Mouse (Mus musculus): ENCODE data around the gene Hoxd8. TPM values are rescaled to one million over a fixed set of nuclear protein-coding genes. Genes with fewer than 3 reads are reported as not detected.
A peak's percentile ranks its signal among the peaks of the same experiment; 100 is the strongest.

The Hoxd8 gene
- polyA plus RNA-seq, 1 experiment from 2014 or later, result 1.5 TPM

DNA sequence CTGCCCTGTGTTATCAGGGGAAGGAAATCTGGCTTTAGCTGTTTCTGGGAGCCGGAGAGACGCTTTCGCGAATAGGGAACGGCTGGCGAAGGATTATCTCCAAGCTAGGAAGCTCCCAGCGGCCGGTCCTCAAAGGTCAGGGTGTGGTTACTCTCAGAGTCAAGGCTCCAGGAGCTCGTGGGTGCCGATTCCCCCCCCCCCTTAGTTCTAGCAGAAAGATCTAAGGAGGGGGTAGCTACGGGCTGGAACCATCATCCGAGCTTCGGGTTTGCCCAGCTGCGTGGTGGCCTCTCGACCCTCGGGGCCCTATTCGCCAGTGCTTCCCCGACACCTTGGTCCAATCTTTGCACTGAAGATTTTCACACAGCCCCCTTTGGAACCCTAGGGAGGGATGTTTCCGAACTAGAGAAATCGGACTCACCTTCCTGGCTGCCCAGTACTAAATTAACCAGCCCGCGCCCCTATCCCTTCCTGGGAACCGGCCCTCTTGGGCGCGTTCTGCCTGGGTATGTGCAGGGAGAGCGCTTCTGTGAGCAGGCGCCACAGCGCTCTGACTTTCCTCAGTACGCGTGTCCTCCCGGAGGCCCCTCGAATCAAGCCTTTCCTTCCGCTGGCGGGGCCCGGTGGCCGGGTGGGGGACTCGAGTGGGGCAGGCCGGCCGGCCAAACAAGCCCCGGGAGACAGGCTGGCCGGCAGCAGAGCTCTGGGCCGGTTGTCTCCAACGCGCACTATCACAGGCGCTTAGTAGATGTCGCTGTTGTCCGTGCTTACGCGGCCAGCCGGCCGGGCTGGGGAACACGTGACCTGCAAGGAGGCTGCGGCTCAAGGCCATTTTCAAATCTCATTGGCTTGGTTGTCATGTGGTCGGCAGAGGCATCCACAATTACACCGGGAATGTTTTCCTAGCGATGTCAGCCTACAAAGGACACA lies 13.1 kb upstream of the Hoxd8 start, which contains the start of gene Hoxd10:
Gene Hoxd10 (plus strand): TSS at position 903 of the 930 bp plus-strand sequence.
- Histone ChIP-seq H3K9me3 (no peaks in the 10 kb centered on the region), H3K36me3 (no peaks in the 10 kb centered on the region), H3K4me1 (replicated peaks) (peaks cover 6% of the 10 kb centered on the region; the same call in 1 of the 2 replicates), H3K4me2 (no peak within 1 kb of the TSS), H3K4me3 (no peak within 1 kb of the TSS), H3K9ac (no peak within 1 kb of the TSS), H3K27ac (no peak within 1 kb of the TSS), H3K27me3 (peaks cover 95% of the 10 kb centered on the region)
- WGBS, result under 1% methylated on average over 56 of the region's 56 CpGs
- 0 out of 2 replicates have a peak, but pooled peaks have one; percentile 46 for ATAC-seq (ENCODE audit: low FRiP score)

DNA sequence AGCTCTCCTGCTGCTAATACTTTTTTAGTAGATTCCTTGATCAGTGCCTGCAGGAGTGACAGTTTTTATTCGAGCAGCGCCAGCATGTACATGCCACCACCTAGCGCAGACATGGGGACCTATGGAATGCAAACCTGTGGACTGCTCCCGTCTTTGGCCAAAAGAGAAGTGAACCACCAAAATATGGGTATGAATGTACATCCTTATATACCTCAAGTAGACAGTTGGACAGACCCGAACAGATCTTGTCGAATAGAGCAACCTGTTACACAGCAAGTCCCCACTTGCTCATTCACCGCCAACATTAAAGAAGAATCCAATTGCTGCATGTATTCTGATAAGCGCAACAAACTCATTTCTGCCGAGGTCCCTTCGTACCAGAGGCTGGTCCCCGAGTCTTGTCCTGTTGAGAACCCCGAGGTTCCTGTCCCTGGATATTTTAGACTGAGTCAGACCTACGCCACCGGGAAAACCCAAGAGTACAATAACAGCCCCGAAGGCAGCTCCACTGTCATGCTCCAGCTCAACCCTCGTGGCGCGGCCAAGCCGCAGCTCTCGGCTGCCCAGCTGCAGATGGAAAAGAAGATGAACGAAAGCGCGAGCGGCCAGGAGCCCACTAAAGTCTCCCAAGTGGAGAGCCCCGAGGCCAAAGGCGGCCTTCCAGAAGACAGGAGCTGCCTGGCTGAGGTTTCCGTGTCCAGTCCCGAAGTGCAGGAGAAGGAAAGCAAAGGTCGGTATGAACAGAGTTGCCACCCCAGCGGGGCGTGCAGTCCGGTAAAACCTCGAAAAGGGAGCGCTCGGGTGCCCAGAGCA lies 12.2 kb upstream of the Hoxd8 start:
- H3K27ac ChIP-seq, result no peak overlapping the region

DNA sequence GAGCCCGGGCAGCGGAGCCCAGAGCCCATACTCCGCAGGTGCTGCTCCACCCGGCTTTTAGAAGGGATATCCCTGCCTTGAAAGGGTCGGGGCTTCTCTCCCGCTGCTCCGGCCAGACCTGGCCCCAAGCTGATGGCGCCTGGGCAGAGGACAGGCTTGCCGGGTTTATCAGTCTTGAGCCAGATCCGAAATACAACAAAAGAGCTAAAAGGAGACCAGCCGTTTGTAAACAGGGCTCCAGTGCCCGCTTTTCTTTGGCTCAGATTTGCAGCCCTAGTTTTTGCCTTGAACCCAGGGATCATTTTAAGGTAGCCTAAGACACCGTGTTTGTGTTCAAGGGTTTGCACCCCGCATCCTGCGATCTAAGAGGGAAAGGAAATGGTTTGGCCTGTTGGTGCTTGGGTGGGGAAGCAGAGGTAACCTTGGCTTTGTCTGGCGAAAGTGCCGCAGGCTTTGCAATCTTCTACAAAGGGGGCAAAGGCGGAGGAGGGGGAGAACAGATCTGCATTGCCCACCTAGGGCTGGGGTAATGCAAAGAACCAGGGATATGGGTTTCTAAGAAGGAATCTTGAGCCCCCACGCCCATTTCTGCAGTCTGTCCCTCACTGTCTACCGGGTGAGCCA lies 11.5 kb upstream of the Hoxd8 start:
- H3K4me1 ChIP-seq (replicated peaks), result peaks cover 11% of the 10 kb centered on the region
- no peak overlapping the region for H3K27ac ChIP-seq
- 1% methylated on average over 20 of the region's 20 CpGs for WGBS
- H3K27me3 ChIP-seq, result peaks cover 95% of the 10 kb centered on the region
- H3K36me3 ChIP-seq, result no peaks in the 10 kb centered on the region
- H3K9ac ChIP-seq, result no peak overlapping the region
- H3K4me3 ChIP-seq, result no peak overlapping the region
- no peak for ATAC-seq (ENCODE audit: low FRiP score)
- no peaks in the 10 kb centered on the region for H3K9me3 ChIP-seq
- no peak overlapping the region for H3K4me2 ChIP-seq

More for the DNA sequence above, 12.2 kb upstream of the Hoxd8 start:
- H3K4me2 ChIP-seq, result no peak overlapping the region
- H3K9me3 ChIP-seq, result no peaks in the 10 kb centered on the region
- no peaks in the 10 kb centered on the region for H3K36me3 ChIP-seq
- H3K4me3 ChIP-seq, result no peak overlapping the region
- H3K9ac ChIP-seq, result no peak overlapping the region
- 6% methylated on average over 35 of the region's 35 CpGs for WGBS
- peaks cover 6% of the 10 kb centered on the region; the same call in 1 of the 2 replicates for H3K4me1 ChIP-seq (replicated peaks)
- peaks cover 95% of the 10 kb centered on the region for H3K27me3 ChIP-seq
- ATAC-seq (ENCODE audit: low FRiP score), result no peak

DNA sequence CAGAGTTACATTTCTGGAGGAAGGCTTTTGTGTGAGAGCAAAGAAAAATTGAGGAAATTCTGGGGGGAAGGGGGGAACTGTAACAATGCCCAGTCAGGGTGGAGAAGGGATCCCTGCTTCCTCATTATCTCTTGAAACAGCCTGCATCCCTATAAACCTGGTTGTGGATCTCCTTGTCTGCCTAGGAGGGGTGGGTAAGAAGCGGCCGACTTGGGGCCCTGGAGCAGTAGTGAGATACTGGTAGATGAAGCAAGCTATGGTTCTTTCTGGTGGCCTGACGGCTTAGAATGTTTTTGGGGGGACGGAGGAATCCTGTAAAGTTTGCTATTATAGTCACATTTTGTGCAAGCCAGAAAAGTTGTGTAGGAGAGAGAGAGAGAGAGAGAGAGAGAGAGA lies 11.0 kb upstream of the Hoxd8 start:
- 13% methylated on average over 4 of the region's 4 CpGs for WGBS
- peaks cover 16% of the 10 kb centered on the region for H3K4me1 ChIP-seq (replicated peaks)
- no peaks in the 10 kb centered on the region for H3K9me3 ChIP-seq
- no peak for ATAC-seq (ENCODE audit: low FRiP score)
- H3K9ac ChIP-seq, result no peak overlapping the region
- H3K27me3 ChIP-seq, result peaks cover 95% of the 10 kb centered on the region
- no peak overlapping the region for H3K4me2 ChIP-seq
- H3K27ac ChIP-seq, result no peak overlapping the region
- H3K4me3 ChIP-seq, result no peak overlapping the region
- H3K36me3 ChIP-seq, result no peaks in the 10 kb centered on the region

DNA sequence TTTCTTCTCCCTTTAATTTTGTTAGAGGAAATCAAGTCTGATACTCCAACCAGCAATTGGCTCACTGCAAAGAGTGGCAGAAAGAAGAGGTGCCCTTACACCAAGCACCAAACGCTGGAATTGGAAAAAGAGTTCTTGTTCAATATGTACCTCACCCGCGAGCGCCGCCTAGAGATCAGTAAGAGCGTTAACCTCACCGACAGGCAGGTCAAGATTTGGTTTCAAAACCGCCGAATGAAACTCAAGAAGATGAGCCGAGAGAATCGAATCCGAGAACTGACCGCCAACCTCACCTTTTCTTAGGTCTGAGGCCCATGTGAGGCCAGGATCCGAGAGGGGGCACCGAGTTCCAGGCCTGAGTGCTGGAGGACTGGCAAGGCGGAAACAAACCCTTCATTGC lies 10.3 kb upstream of the Hoxd8 start:
- no peak overlapping the region for H3K4me3 ChIP-seq
- H3K27ac ChIP-seq, result no peak overlapping the region

DNA sequence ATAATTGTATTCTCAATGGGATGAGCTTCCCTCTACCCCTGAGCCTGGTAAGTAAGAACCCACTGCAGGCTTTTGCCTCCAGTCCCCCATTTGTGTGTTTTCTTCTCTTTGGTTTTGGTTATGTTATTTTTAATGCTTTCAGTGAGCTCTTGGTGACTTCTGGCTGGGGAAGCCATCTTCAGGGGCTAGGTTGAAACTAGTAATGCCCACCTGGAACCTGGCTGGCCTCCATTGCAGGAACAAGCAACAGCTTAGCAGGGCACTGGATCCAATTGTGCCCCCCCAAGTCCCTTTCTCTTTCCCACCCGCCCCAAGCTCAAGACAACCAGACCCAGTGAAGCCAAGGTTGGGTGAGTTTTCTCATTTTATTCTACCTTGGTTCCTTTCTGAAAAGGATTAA lies 9.0 kb upstream of the Hoxd8 start:
- no peak overlapping the region for H3K4me3 ChIP-seq
- 3% methylated on average over 1 of the region's 1 CpGs for WGBS
- peaks cover 97% of the 10 kb centered on the region for H3K27me3 ChIP-seq
- no peak overlapping the region for H3K27ac ChIP-seq
- no peak overlapping the region for H3K4me2 ChIP-seq
- H3K4me1 ChIP-seq (replicated peaks), result peaks cover 19% of the 10 kb centered on the region
- no peaks in the 10 kb centered on the region for H3K9me3 ChIP-seq
- no peak for ATAC-seq (ENCODE audit: low FRiP score)
- no peaks in the 10 kb centered on the region for H3K36me3 ChIP-seq
- H3K9ac ChIP-seq, result no peak overlapping the region

More for the DNA sequence above, 10.3 kb upstream of the Hoxd8 start:
- Histone ChIP-seq H3K36me3 (no peaks in the 10 kb centered on the region), H3K27me3 (peaks cover 95% of the 10 kb centered on the region), H3K4me1 (replicated peaks) (peaks cover 19% of the 10 kb centered on the region), H3K9me3 (no peaks in the 10 kb centered on the region), H3K4me2 (no peak overlapping the region), H3K9ac (no peak overlapping the region)
- ATAC-seq (ENCODE audit: low FRiP score), result no peak
- WGBS, result 2% methylated on average over 16 of the region's 16 CpGs

DNA sequence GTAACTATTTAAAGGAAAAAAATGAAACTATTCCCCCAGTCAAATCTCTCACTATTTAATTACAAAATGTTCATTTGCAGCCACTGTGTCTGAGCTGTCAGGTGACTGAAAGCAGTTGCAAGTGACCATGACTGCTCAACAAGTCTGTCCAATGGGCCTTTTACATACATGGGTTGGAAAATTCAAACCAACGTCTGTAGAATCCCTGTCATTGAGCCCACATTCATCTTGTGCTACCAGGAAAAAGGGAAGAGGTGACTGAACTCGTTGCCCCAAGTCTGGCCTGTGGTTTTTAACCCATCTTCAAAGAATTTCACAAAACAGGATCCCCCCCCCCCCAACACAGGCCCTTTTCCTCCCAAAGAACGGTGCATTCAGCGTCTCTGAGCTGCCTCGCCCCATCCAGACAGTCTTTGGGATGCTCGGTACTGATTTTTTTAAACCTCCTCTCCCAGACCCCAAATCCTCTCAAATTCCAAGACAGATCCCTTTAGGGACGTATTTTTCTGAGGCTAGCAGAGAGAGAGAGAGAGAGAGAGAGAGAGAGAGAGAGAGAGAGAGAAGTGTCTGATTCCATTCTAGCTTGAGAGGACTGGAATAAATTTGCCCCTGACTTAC lies 8.5 kb upstream of the Hoxd8 start:
- WGBS, result 2% methylated on average over 7 of the region's 7 CpGs
- Histone ChIP-seq H3K4me2 (no peak overlapping the region), H3K4me3 (no peak overlapping the region), H3K9me3 (no peaks in the 10 kb centered on the region), H3K4me1 (replicated peaks) (peaks cover 19% of the 10 kb centered on the region), H3K27ac (no peak overlapping the region), H3K9ac (no peak overlapping the region), H3K27me3 (peaks cover 100% of the 10 kb centered on the region), H3K36me3 (no peaks in the 10 kb centered on the region)
- ATAC-seq (ENCODE audit: low FRiP score), result no peak

DNA sequence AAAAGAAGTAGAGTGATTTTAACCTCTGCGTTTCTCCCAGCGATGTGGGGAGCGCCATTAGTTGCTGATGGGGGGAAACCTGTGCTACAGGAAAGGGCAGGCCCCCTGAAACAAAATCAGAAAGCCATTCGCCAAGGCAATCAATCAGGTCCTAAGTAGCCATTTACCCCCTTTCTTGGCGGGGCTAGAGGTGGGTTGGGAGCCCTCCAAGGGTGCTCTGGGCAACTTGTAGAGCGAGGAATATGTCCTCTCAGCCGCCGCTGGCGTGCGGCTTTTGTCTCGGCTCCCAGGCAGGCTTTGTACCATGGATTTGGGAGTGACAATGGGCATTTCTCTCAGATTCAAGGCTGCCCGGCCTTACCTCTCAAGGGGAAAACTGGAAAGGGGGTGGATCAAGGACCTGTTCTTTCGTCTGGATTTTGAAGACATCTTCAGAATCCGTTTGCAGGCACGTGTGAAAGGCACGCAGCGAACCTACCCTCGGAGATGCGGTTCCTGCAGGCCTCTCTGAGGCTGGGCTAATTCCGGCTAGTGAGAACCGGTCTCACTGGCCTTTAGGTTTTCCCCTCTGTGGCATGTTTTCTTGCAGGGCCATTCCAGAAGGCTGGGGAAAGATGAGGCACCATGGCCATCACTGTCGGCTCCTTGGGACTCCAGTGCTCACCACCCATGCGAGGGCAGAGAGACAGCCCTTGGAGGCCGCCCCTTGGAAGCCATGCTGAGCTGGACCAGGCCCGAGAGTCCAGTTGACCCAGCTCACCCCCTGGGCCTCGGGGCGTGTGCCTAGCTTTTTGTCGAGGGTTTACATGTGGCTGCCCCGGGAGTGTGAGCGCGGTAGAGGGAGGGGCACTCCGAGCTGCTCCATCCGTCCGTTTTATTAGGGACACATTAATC lies 7.7 kb upstream of the Hoxd8 start:
- H3K36me3 ChIP-seq, result no peaks in the 10 kb centered on the region
- no peak overlapping the region for H3K27ac ChIP-seq
- H3K27me3 ChIP-seq, result peaks cover 100% of the 10 kb centered on the region
- WGBS, result 1% methylated on average over 34 of the region's 34 CpGs
- no peak overlapping the region for H3K4me3 ChIP-seq
- no peak overlapping the region for H3K4me2 ChIP-seq
- no peak overlapping the region for H3K9ac ChIP-seq
- no peaks in the 10 kb centered on the region for H3K9me3 ChIP-seq
- peaks cover 15% of the 10 kb centered on the region for H3K4me1 ChIP-seq (replicated peaks)
- ATAC-seq (ENCODE audit: low FRiP score), result no peak

DNA sequence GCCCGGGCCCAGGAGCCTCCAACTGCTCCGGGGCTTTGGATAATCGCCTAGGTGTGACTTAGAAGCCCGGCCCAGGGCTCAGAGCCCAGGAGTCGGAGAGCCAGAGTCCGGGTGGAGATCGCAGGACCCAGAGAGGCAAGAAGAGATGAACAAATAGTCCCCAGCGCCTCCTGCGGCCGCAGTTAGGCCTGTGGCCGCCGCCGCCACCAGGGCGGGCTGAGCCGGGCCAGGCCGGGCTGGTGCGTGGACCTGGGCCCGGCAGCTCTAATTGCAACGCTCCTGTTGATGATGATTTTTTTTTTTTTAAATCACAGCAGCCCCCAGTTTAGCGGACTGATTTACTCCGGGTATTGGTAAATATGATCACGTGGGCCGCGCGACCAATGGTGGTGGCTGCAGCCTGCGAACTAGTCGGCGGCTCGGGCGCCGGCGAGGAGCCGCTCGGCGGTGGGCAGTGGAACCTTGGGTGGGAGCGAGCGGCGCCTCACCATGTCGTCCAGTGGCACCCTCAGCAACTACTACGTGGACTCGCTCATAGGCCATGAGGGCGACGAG lies 6.8 kb upstream of the Hoxd8 start, which contains the start of gene Hoxd9:
Gene Hoxd9 (plus strand): TSS at position 161 of the 555 bp plus-strand sequence.
- Histone ChIP-seq H3K36me3 (no peaks in the 10 kb centered on the region), H3K4me3 (peak within 1 kb of the TSS; percentile 28), H3K9ac (no peak within 1 kb of the TSS), H3K27me3 (peaks cover 98% of the 10 kb centered on the region), H3K9me3 (no peaks in the 10 kb centered on the region), H3K27ac (no peak within 1 kb of the TSS), H3K4me2 (peak within 1 kb of the TSS; percentile 46), H3K4me1 (replicated peaks) (peaks cover 13% of the 10 kb centered on the region)
- ATAC-seq (ENCODE audit: low FRiP score), result peak; percentile 49
- under 1% methylated on average over 43 of the region's 43 CpGs for WGBS

DNA sequence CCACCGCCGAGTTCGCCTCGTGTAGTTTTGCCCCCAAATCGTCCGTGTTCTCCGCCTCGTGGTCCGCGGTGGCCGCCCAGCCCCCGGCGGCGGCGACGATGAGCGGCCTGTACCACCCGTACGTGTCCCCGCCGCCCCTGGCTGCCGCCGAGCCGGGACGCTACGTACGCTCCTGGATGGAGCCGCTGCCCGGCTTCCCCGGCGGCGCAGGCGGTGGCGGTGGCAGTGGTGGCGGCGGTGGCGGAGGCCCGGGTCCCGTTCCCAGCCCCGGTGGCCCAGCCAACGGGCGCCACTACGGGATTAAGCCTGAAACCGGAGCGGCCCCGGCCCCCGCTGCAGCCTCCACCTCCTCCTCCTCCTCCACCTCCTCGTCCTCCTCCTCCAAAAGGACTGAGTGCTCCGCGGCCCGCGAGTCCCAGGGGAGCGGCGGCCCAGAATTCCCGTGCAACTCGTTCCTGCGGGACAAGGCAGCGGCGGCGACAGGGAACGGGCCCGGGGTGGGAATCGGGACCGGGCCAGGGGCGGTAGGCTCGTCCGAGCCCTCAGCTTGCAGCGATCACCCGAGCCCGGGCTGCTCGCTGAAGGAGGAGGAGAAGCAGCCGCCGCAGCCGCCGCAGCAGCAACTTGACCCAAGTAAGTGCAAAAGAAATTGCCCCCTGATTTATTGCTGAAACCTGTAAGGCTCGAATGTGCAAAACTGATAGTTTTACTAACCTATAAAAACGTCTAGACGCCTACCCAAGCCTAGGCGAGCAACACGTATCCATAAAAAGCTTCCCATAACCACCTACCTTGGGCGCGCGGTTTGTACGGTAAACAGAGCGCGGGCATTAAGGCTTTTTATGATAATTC lies 6.0 kb upstream of the Hoxd8 start:
- Histone ChIP-seq H3K27ac (no peak overlapping the region), H3K36me3 (no peaks in the 10 kb centered on the region), H3K4me3 (peak overlapping the region; percentile 28), H3K4me2 (peak overlapping the region; percentile 46), H3K27me3 (peaks cover 98% of the 10 kb centered on the region), H3K9me3 (no peaks in the 10 kb centered on the region), H3K9ac (no peak overlapping the region), H3K4me1 (replicated peaks) (peaks cover 13% of the 10 kb centered on the region)
- 0 out of 2 replicates have a peak, but pooled peaks have one; percentile 18 for ATAC-seq (ENCODE audit: low FRiP score)
- WGBS, result under 1% methylated on average over 62 of the region's 86 CpGs
